ENCODE assay signal across 13 mouse cellular contexts in the genomic region with DNA sequence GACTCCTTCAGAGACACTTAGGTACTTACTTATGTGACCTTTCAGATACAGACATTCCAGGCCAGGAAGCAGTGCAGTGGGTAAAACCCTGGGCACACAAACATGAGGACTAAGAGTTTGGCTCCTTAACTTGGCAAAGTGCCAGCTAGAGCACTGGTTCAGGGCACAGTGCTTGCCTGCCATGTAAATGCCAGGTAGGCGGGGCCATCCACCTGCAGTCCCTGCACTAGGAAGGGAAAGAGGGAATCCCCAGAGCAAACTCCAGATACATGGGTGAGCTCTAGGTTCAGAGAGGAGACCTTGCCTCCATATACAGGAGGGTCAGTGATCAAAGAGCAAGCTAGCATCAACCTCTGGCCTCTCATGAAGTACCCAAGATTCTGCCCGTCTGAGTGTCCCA. TPM values are rescaled to one million over a fixed set of nuclear protein-coding genes. Genes with fewer than 3 reads are reported as not detected.
DNase-seq lines count a peak whose midpoint lies in the region; ATAC-seq and TF ChIP-seq lines count a peak whose summit lies in the region.
"Had no signal": no experiment of that assay in that cellular context is flagged by ENCODE, and none has a peak within 500 bp of the region (broad histone marks: within the 10 kb centered on the region; RNA-seq: fewer than 3 reads in every experiment).

No protein-coding gene starts in this region.

- H3K4me2 ChIP-seq in hindbrain, postnatal 0 days (ENCODE audit: low read depth, low read length): no peak overlapping the region
- H3K4me2 ChIP-seq in hindbrain, embryonic 16.5 days (ENCODE audit: low read length): no peak overlapping the region
- H3K4me2 ChIP-seq in intestine, embryonic 16.5 days (ENCODE audit: low read depth, low read length): no peak overlapping the region
- H3K4me2 ChIP-seq in lung, embryonic 16.5 days (ENCODE audit: low read depth, low read length): no peak overlapping the region
- H3K4me2 ChIP-seq: embryonic facial prominence, embryonic 12.5 days; heart, embryonic 13.5 days; limb, embryonic 15.5 days; neural tube, embryonic 12.5 days had no signal

- no peaks in the 10 kb centered on the region for H3K27me3 ChIP-seq in hindbrain, postnatal 0 days (ENCODE audit: insufficient read depth, low read length)
- H3K27me3 ChIP-seq in hindbrain, embryonic 16.5 days (replicated peaks; ENCODE audit: control insufficient read depth, insufficient read depth, low read length): no peaks in the 10 kb centered on the region
- H3K27me3 ChIP-seq in intestine, embryonic 16.5 days (replicated peaks; ENCODE audit: control insufficient read depth, insufficient read depth, low read length): no peaks in the 10 kb centered on the region
- no peaks in the 10 kb centered on the region for H3K27me3 ChIP-seq in lung, embryonic 16.5 days (ENCODE audit: control insufficient read depth, insufficient read depth, low read depth, low read length)
- H3K27me3 ChIP-seq: embryonic facial prominence, embryonic 12.5 days; heart, embryonic 13.5 days; limb, embryonic 15.5 days; neural tube, embryonic 12.5 days had no signal

- H3K36me3 ChIP-seq in hindbrain, postnatal 0 days (ENCODE audit: insufficient read depth, low read length): no peaks in the 10 kb centered on the region
- H3K36me3 ChIP-seq in hindbrain, embryonic 16.5 days (ENCODE audit: control insufficient read depth, insufficient read depth, low read length): no peaks in the 10 kb centered on the region
- H3K36me3 ChIP-seq in intestine, embryonic 16.5 days (ENCODE audit: control insufficient read depth, insufficient read depth, low read length): no peaks in the 10 kb centered on the region
- no peaks in the 10 kb centered on the region for H3K36me3 ChIP-seq in lung, embryonic 16.5 days (ENCODE audit: control insufficient read depth, insufficient read depth, low read length)
- H3K36me3 ChIP-seq: embryonic facial prominence, embryonic 12.5 days; heart, embryonic 13.5 days; limb, embryonic 15.5 days; neural tube, embryonic 12.5 days had no signal

- TF ChIP-seq POLR2A in brain, embryonic 14.5 days (IDR thresholded peaks at IDR 0.05; ENCODE audit: borderline replicate concordance, extremely low read depth, insufficient read depth, insufficient read length, poor library complexity, severe bottlenecking): no peak

- no peak overlapping the region for H3K27ac ChIP-seq in hindbrain, postnatal 0 days
- no peak overlapping the region for H3K27ac ChIP-seq in hindbrain, embryonic 16.5 days (ENCODE audit: low read depth, low read length)
- H3K27ac ChIP-seq in intestine, embryonic 16.5 days (ENCODE audit: low read length): peak overlapping the region; percentile 57
- H3K27ac ChIP-seq in lung, embryonic 16.5 days (ENCODE audit: low read length): no peak overlapping the region
- H3K27ac ChIP-seq: heart, embryonic 13.5 days; limb, embryonic 15.5 days; neural tube, embryonic 12.5 days had no signal

- H3K4me3 ChIP-seq in hindbrain, postnatal 0 days (ENCODE audit: low read length): no peak overlapping the region
- no peak overlapping the region for H3K4me3 ChIP-seq in hindbrain, embryonic 16.5 days (ENCODE audit: low read length)
- no peak overlapping the region for H3K4me3 ChIP-seq in intestine, embryonic 16.5 days (ENCODE audit: low read length)
- H3K4me3 ChIP-seq in lung, embryonic 16.5 days (ENCODE audit: low read length): no peak overlapping the region
- H3K4me3 ChIP-seq: embryonic facial prominence, embryonic 12.5 days; heart, embryonic 13.5 days; limb, embryonic 15.5 days; neural tube, embryonic 12.5 days had no signal

- WGBS in hindbrain, postnatal 0 days: 87% methylated on average over 2 of the region's 2 CpGs
- WGBS in hindbrain, embryonic 16.5 days: 90% methylated on average over 2 of the region's 2 CpGs
- WGBS in intestine, embryonic 16.5 days: 70% methylated on average over 2 of the region's 2 CpGs
- WGBS in lung, embryonic 16.5 days: 45% methylated on average over 2 of the region's 2 CpGs

- no peak overlapping the region for H3K9ac ChIP-seq in hindbrain, postnatal 0 days (replicated peaks; ENCODE audit: low read length)
- no peak overlapping the region for H3K9ac ChIP-seq in hindbrain, embryonic 16.5 days (ENCODE audit: low read depth, low read length)
- no peak overlapping the region for H3K9ac ChIP-seq in intestine, embryonic 16.5 days (ENCODE audit: low read depth, low read length)
- no peak overlapping the region for H3K9ac ChIP-seq in lung, embryonic 16.5 days (ENCODE audit: low read length)
- H3K9ac ChIP-seq: embryonic facial prominence, embryonic 12.5 days; limb, embryonic 15.5 days; neural tube, embryonic 12.5 days had no signal

- H3K9me3 ChIP-seq in hindbrain, postnatal 0 days (ENCODE audit: low read length): no peaks in the 10 kb centered on the region
- H3K9me3 ChIP-seq in hindbrain, embryonic 16.5 days (ENCODE audit: control insufficient read depth, low read length): no peaks in the 10 kb centered on the region
- H3K9me3 ChIP-seq in intestine, embryonic 16.5 days (ENCODE audit: control insufficient read depth, low read length): no peaks in the 10 kb centered on the region
- H3K9me3 ChIP-seq in lung, embryonic 16.5 days (ENCODE audit: control insufficient read depth, low read length): no peaks in the 10 kb centered on the region
- H3K9me3 ChIP-seq: embryonic facial prominence, embryonic 12.5 days; heart, embryonic 13.5 days; limb, embryonic 15.5 days; neural tube, embryonic 12.5 days had no signal

- peak; percentile 52 for DNase-seq in hindbrain, postnatal 0 days (ENCODE audit: low spot score)
- DNase-seq in brain, embryonic 14.5 days (ENCODE audit: low read depth): peak; percentile 39
- DNase-seq in left cerebral cortex, adult 18-20 months (ENCODE audit: low spot score in 2 of 2): no peak
- no peak for DNase-seq in spleen, adult 18-20 months
- DNase-seq: thymus, adult 2 months had no signal

- ATAC-seq in hindbrain, postnatal 0 days: peak; percentile 45; the same call in 1 of the 2 replicates
- no peak for ATAC-seq in hindbrain, embryonic 16.5 days
- peak; percentile 54 for ATAC-seq in intestine, embryonic 16.5 days
- peak; percentile 71 for ATAC-seq in lung, embryonic 16.5 days (ENCODE audit: low read depth)
- ATAC-seq in megakaryocyte-erythroid progenitor cell, adult 5-6 weeks (replicated peaks; ENCODE audit: low FRiP score, low TSS enrichment, poor library complexity, severe bottlenecking): no peak

- H3K4me1 ChIP-seq in hindbrain, postnatal 0 days (ENCODE audit: insufficient read depth, low read length): peaks cover 6% of the 10 kb centered on the region; the same call in 1 of the 2 replicates
- peaks cover 20% of the 10 kb centered on the region for H3K4me1 ChIP-seq in hindbrain, embryonic 16.5 days (ENCODE audit: control insufficient read depth, insufficient read depth, low read depth, low read length)
- H3K4me1 ChIP-seq in intestine, embryonic 16.5 days (ENCODE audit: control insufficient read depth, insufficient read depth, low read length): peaks cover 57% of the 10 kb centered on the region
- H3K4me1 ChIP-seq in lung, embryonic 16.5 days (replicated peaks; ENCODE audit: control insufficient read depth, insufficient read depth, low read length): peaks cover 27% of the 10 kb centered on the region

- TF ChIP-seq CTCF in hindbrain, postnatal 0 days (IDR thresholded peaks at IDR 0.05; ENCODE audit: low read depth): no peak
- no peak for TF ChIP-seq CTCF in brain, embryonic 14.5 days (IDR thresholded peaks at IDR 0.05; ENCODE audit: borderline replicate concordance, extremely low read depth, insufficient read depth, insufficient read length)

RNA-seq across cellular contexts. Expression of gene Cmtm4, which starts 7.6 kb away (rescaled TPM):
- total RNA-seq in hindbrain, postnatal 0 days (2014; rRNA removed): 38.4 and 40.5 TPM in 2 replicates
- polyA plus RNA-seq in hindbrain, postnatal 0 days (2015; fragmentation: Nextera tagmentation; extraction: Ambion mirVana): 2.7 and 2.9 TPM in 2 replicates
- polyA plus RNA-seq in hindbrain, embryonic 16.5 days (2015; fragmentation: Nextera tagmentation; extraction: Ambion mirVana): 3.0 TPM in 2 replicates
- 18.3 and 20.8 TPM in 2 replicates for polyA plus RNA-seq in brain, embryonic 14.5 days (2012; rRNA removed)
- 4.2 and 5.1 TPM in 2 replicates for polyA plus RNA-seq in intestine, embryonic 16.5 days (2015; fragmentation: Nextera tagmentation; extraction: Ambion mirVana)
- 2.5 and 2.6 TPM in 2 replicates for polyA plus RNA-seq in lung, embryonic 16.5 days (2015; fragmentation: Nextera tagmentation; extraction: Ambion mirVana)
- 0.32 and 1.2 TPM in 2 replicates for total RNA-seq in megakaryocyte-erythroid progenitor cell, adult 5-6 weeks (2014; fragmentation: Nextera tagmentation)
- total RNA-seq in megakaryocyte-erythroid progenitor cell, adult 5-6 weeks (2017): 1.1 and 1.7 TPM in 2 replicates
- total RNA-seq in left cerebral cortex, adult 18-20 months (2021): 10 to 100 TPM; 88.2 to 98.5 TPM

RNA-seq across cellular contexts. Expression of gene Cmtm3, which starts 48.8 kb away (rescaled TPM):
- 23.1 and 27.2 TPM in 2 replicates for total RNA-seq in hindbrain, postnatal 0 days (2014; rRNA removed)
- 41.9 and 42.6 TPM in 2 replicates for polyA plus RNA-seq in hindbrain, postnatal 0 days (2015; fragmentation: Nextera tagmentation; extraction: Ambion mirVana)
- 44.2 and 47.2 TPM in 2 replicates for polyA plus RNA-seq in hindbrain, embryonic 16.5 days (2015; fragmentation: Nextera tagmentation; extraction: Ambion mirVana)
- 57.5 and 64.9 TPM in 2 replicates for polyA plus RNA-seq in brain, embryonic 14.5 days (2012; rRNA removed)
- 98.2 and 105 TPM in 2 replicates for polyA plus RNA-seq in intestine, embryonic 16.5 days (2015; fragmentation: Nextera tagmentation; extraction: Ambion mirVana)
- polyA plus RNA-seq in lung, embryonic 16.5 days (2015; fragmentation: Nextera tagmentation; extraction: Ambion mirVana): 133 and 142 TPM in 2 replicates
- total RNA-seq in megakaryocyte-erythroid progenitor cell, adult 5-6 weeks (2014; fragmentation: Nextera tagmentation): 4.9 and 5.8 TPM in 2 replicates
- total RNA-seq in megakaryocyte-erythroid progenitor cell, adult 5-6 weeks (2017): 1.4 and 7.3 TPM in 2 replicates
- 10 to 100 TPM in 1 of 2 experiments, 1 to 10 TPM in 1; 8.9 to 11.6 TPM for total RNA-seq in left cerebral cortex, adult 18-20 months (2021)

RNA-seq across cellular contexts. Expression of gene Dync1li2, which starts 54.9 kb away (rescaled TPM):
- total RNA-seq in hindbrain, postnatal 0 days (2014; rRNA removed): 59.0 and 59.1 TPM in 2 replicates
- polyA plus RNA-seq in hindbrain, postnatal 0 days (2015; fragmentation: Nextera tagmentation; extraction: Ambion mirVana): 71.1 and 73.9 TPM in 2 replicates
- polyA plus RNA-seq in hindbrain, embryonic 16.5 days (2015; fragmentation: Nextera tagmentation; extraction: Ambion mirVana): 97.9 and 112 TPM in 2 replicates
- polyA plus RNA-seq in brain, embryonic 14.5 days (2012; rRNA removed): 89.9 and 110 TPM in 2 replicates
- polyA plus RNA-seq in intestine, embryonic 16.5 days (2015; fragmentation: Nextera tagmentation; extraction: Ambion mirVana): 38.7 and 39.7 TPM in 2 replicates
- 60.8 and 62.9 TPM in 2 replicates for polyA plus RNA-seq in lung, embryonic 16.5 days (2015; fragmentation: Nextera tagmentation; extraction: Ambion mirVana)
- 25.5 and 35.1 TPM in 2 replicates for total RNA-seq in megakaryocyte-erythroid progenitor cell, adult 5-6 weeks (2014; fragmentation: Nextera tagmentation)
- total RNA-seq in megakaryocyte-erythroid progenitor cell, adult 5-6 weeks (2017): 53.1 and 61.4 TPM in 2 replicates
- 100 to 1,000 TPM; 284 to 307 TPM for total RNA-seq in left cerebral cortex, adult 18-20 months (2021)

Comparison
In these comparisons a context has a peak if more than half of its experiments do, and no peak if none do; other contexts are left out.
1. ATAC-seq: peak in hindbrain, postnatal 0 days (single experiment), intestine, embryonic 16.5 days (single experiment) and lung, embryonic 16.5 days (single experiment); none in hindbrain, embryonic 16.5 days (single experiment) and megakaryocyte-erythroid progenitor cell, adult 5-6 weeks (single experiment).
2. DNase-seq: peak in hindbrain, postnatal 0 days (single experiment) and brain, embryonic 14.5 days (single experiment); none in left cerebral cortex, adult 18-20 months (0 of 2) and spleen, adult 18-20 months (0 of 2).